Mouse (Mus musculus): ENCODE data around the gene Glud1. TPM values are rescaled to one million over a fixed set of nuclear protein-coding genes. Genes with fewer than 3 reads are reported as not detected.

The Glud1 gene
- total and polyA plus RNA-seq, 2 experiments from 2014 or later, result 114 to 192 TPM

DNA sequence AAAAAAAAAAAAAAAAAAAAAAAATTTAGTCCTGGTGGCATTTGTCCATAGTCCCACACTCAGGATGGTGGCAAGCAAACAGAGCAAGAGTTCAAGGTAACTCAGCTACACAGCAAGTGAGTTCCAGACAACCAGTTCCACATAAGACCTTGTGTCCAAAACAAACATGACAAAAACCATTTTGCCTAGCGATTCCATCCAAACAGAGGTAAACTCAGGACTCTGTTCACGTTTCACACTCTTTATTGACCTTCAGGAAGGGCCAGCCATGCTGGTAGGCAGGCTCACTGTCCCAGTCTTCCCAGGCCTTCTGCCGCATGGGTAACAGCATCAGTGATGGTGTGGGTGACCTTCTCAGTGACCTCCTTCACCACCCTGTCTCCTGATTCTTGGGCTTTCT lies 41.1 kb downstream of the Glud1 start:
- Histone ChIP-seq H3K4me2 (ENCODE audit: low read depth, low read length, poor library complexity, severe bottlenecking) (no peak overlapping the region), H3K9ac (replicated peaks; ENCODE audit: low read length, poor library complexity, severe bottlenecking) (no peak overlapping the region), H3K4me3 (ENCODE audit: low read depth, low read length) (no peak overlapping the region), H3K27ac (ENCODE audit: low read depth, low read length) (no peak overlapping the region), H3K36me3 (ENCODE audit: insufficient read depth, low read length) (no peaks in the 10 kb centered on the region), H3K9me3 (ENCODE audit: low read length) (no peaks in the 10 kb centered on the region), H3K27me3 (ENCODE audit: insufficient read depth, low read length) (no peaks in the 10 kb centered on the region), H3K4me1 (ENCODE audit: insufficient read depth, low read length) (no peaks in the 10 kb centered on the region)
- TF ChIP-seq CTCF (IDR thresholded peaks at IDR 0.05), result no peak
- DNase-seq (ENCODE audit: low spot score), result no peak
- 80% methylated on average over 3 of the region's 3 CpGs for WGBS
- no peak for ATAC-seq (ENCODE audit: low FRiP score)

DNA sequence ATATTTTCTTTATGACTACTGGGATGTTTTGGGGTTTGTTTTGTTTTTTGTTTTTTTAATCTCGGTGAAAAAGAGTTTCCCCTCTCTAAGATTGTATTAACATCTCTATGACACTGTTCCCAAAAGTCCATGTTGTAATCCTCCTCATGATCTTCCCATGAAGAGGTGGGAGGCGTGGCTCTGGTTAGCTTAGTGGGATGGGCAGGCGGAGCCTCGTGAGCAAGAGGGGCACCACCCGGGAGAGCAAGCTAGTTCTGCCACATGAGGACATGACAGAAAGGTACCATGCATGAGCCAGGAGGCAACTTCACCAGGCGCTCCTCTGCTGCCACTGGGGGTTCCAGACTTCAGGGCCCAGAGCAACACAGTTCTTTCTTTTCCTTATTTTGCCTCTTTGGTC lies 42.0 kb downstream of the Glud1 start:
- Histone ChIP-seq H3K36me3 (ENCODE audit: insufficient read depth, low read length) (no peaks in the 10 kb centered on the region), H3K9ac (replicated peaks; ENCODE audit: low read length, poor library complexity, severe bottlenecking) (no peak overlapping the region), H3K9me3 (ENCODE audit: low read length) (no peaks in the 10 kb centered on the region), H3K27me3 (ENCODE audit: insufficient read depth, low read length) (no peaks in the 10 kb centered on the region), H3K27ac (ENCODE audit: low read depth, low read length) (no peak overlapping the region), H3K4me2 (ENCODE audit: low read depth, low read length, poor library complexity, severe bottlenecking) (no peak overlapping the region), H3K4me1 (ENCODE audit: insufficient read depth, low read length) (no peaks in the 10 kb centered on the region), H3K4me3 (ENCODE audit: low read depth, low read length) (no peak overlapping the region)
- WGBS, result 67% methylated on average over 6 of the region's 6 CpGs
- ATAC-seq (ENCODE audit: low FRiP score) (no peak), DNase-seq (ENCODE audit: low spot score) (no peak)
- TF ChIP-seq CTCF (IDR thresholded peaks at IDR 0.05), result no peak

DNA sequence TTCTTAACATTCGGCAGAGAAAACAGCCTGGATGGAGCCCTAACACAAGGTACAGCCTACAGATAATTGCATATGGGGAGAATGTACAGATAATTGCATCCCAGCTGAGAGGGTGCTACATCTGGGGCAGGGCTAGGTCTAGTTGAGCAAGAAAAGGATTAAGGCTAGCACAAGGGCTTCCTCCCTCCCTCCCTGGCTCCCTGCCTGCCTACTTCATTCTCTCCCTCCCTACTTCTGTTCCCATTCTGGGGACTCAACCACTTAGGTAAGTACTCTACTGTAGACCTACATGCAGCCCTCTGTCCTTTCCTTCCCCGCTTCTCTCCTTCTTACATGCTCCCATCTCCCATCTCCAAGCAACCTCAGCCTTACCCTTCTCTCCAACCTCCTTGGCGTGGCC lies 42.8 kb downstream of the Glud1 start:
- ATAC-seq (ENCODE audit: low FRiP score) (no peak), DNase-seq (ENCODE audit: low spot score) (no peak)
- no peak overlapping the region for H3K4me2 ChIP-seq (ENCODE audit: low read depth, low read length, poor library complexity, severe bottlenecking)
- no peaks in the 10 kb centered on the region for H3K4me1 ChIP-seq (ENCODE audit: insufficient read depth, low read length)
- no peak overlapping the region for H3K9ac ChIP-seq (replicated peaks; ENCODE audit: low read length, poor library complexity, severe bottlenecking)
- no peaks in the 10 kb centered on the region for H3K27me3 ChIP-seq (ENCODE audit: insufficient read depth, low read length)
- no peak overlapping the region for H3K4me3 ChIP-seq (ENCODE audit: low read depth, low read length)
- no peaks in the 10 kb centered on the region for H3K9me3 ChIP-seq (ENCODE audit: low read length)
- no peaks in the 10 kb centered on the region for H3K36me3 ChIP-seq (ENCODE audit: insufficient read depth, low read length)
- 86% methylated on average over 3 of the region's 3 CpGs for WGBS
- no peak for TF ChIP-seq CTCF (IDR thresholded peaks at IDR 0.05)
- H3K27ac ChIP-seq (ENCODE audit: low read depth, low read length), result no peak overlapping the region

DNA sequence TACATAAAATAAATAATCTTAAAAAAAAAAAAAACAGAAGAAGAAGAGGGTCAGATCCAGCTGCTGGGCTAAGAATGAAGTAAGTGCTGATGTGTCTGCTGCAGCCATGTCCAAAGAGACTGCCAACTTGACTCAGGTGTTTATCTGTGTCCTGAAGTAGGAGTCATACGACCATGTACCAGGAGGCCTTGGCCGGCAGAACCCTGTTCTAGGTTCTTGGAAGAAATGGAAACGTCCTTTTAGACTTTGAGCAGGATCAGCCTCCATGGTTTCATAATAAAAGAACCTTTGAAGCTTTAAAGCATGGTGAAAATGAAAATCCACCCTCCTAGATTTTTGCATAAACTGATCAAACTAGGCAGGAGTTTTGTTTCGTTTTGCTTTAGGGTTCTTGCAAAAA lies 43.9 kb downstream of the Glud1 start:
- WGBS, result 81% methylated on average over 4 of the region's 4 CpGs
- ATAC-seq (ENCODE audit: low FRiP score), result no peak
- Histone ChIP-seq H3K36me3 (ENCODE audit: insufficient read depth, low read length) (no peaks in the 10 kb centered on the region), H3K4me3 (ENCODE audit: low read depth, low read length) (no peak overlapping the region), H3K27me3 (ENCODE audit: insufficient read depth, low read length) (no peaks in the 10 kb centered on the region), H3K9me3 (ENCODE audit: low read length) (no peaks in the 10 kb centered on the region), H3K9ac (replicated peaks; ENCODE audit: low read length, poor library complexity, severe bottlenecking) (no peak overlapping the region), H3K27ac (ENCODE audit: low read depth, low read length) (no peak overlapping the region), H3K4me1 (ENCODE audit: insufficient read depth, low read length) (no peaks in the 10 kb centered on the region), H3K4me2 (ENCODE audit: low read depth, low read length, poor library complexity, severe bottlenecking) (no peak overlapping the region)
- DNase-seq (ENCODE audit: low spot score), result no peak
- no peak for TF ChIP-seq CTCF (IDR thresholded peaks at IDR 0.05)

DNA sequence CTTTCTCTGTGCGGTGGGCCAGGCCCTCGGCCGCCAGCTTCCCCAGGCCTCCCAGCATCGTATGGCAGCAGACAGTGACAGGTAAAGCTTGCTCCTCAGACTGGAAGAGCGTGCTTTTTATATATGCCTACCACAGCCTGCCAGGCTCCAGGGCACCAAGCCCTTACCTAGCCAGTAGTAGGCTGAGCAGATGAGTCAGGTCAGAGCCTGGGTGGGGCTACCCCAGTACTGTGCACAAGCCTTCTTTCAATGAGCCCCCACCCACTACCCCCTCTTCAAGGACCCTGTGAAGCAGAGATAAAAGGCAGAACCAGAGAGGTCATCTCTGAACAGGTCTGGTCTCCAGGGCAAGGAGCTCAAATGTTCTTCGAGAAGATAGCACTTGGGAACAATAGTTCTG lies 44.8 kb downstream of the Glud1 start, which contains the start of gene Fam25c:
Gene Fam25c, minus strand, starts transcription at position 133 of the 400 bp plus-strand sequence.
- Histone ChIP-seq H3K4me2 (ENCODE audit: low read depth, low read length, poor library complexity, severe bottlenecking) (no peak within 1 kb of the TSS), H3K36me3 (ENCODE audit: insufficient read depth, low read length) (no peaks in the 10 kb centered on the region), H3K9ac (replicated peaks; ENCODE audit: low read length, poor library complexity, severe bottlenecking) (no peak within 1 kb of the TSS), H3K27me3 (ENCODE audit: insufficient read depth, low read length) (no peaks in the 10 kb centered on the region), H3K9me3 (ENCODE audit: low read length) (no peaks in the 10 kb centered on the region), H3K4me1 (ENCODE audit: insufficient read depth, low read length) (no peaks in the 10 kb centered on the region), H3K4me3 (ENCODE audit: low read depth, low read length) (no peak within 1 kb of the TSS), H3K27ac (ENCODE audit: low read depth, low read length) (no peak within 1 kb of the TSS)
- DNase-seq (ENCODE audit: low spot score) (no peak), ATAC-seq (ENCODE audit: low FRiP score) (no peak)
- 85% methylated on average over 6 of the region's 6 CpGs for WGBS
- TF ChIP-seq CTCF (IDR thresholded peaks at IDR 0.05), result no peak

DNA sequence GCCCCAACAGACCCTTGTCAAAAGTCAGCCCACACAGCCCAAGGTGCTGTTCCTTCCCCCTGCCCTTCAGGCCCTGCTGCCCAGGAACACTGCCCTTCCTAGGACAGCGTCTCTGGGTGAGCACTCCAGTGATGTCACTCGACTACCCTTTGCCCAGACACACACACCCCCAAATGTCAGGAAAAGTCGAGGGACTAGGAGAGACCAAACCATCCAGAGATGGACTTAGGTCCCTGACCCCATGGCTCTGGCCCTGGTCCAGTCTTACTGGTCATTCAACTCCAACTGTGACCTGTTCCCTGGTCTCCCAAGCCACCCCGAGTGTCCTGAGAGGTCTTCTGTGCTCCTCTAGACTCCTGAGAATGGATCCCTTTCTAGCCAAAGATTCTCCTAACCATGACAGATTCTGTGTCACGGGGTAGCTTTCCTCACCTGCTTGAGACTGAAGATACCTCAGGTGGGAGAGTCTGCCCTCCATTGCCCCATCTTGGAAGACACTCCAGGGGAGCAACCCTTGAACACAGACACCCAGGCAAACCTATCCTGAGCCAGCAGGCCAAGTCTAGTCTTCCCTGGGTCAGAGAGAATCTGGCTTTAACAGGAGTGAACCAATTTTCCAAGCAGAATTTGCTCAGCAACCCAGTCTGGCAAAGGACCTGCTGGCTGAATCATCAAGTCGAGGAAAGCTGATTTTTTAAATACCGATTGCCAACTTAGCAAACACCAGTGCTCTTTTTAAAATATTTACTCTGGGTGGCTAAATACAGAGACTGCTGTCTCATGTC lies 47.3 kb downstream of the Glud1 start:
- no peaks in the 10 kb centered on the region for H3K9me3 ChIP-seq (ENCODE audit: low read length)
- no peak overlapping the region for H3K4me2 ChIP-seq (ENCODE audit: low read depth, low read length, poor library complexity, severe bottlenecking)
- H3K9ac ChIP-seq (replicated peaks; ENCODE audit: low read length, poor library complexity, severe bottlenecking), result no peak overlapping the region
- no peak for ATAC-seq (ENCODE audit: low FRiP score)
- no peaks in the 10 kb centered on the region for H3K4me1 ChIP-seq (ENCODE audit: insufficient read depth, low read length)
- no peak overlapping the region for H3K4me3 ChIP-seq (ENCODE audit: low read depth, low read length)
- H3K27ac ChIP-seq (ENCODE audit: low read depth, low read length), result no peak overlapping the region
- TF ChIP-seq CTCF (IDR thresholded peaks at IDR 0.05), result no peak
- no peak for DNase-seq (ENCODE audit: low spot score)
- WGBS, result 85% methylated on average over 7 of the region's 7 CpGs
- no peaks in the 10 kb centered on the region for H3K27me3 ChIP-seq (ENCODE audit: insufficient read depth, low read length)
- H3K36me3 ChIP-seq (ENCODE audit: insufficient read depth, low read length), result no peaks in the 10 kb centered on the region
